Mouse (Mus musculus) small intestine, adult 2 months (tissue): Measurements from ENCODE around the gene Fam234a. TPM values are rescaled to one million over a fixed set of nuclear protein-coding genes. Genes with fewer than 3 reads are reported as not detected.
"Not testable (repeated sequence)": the region's sequence is repeated elsewhere in the genome, so short reads cannot be mapped to it uniquely, and the experiment has no call there.

Experiments
- H3K27ac ChIP-seq: fragments of 200-500 bp; 2 replicates; pipeline ENCODE4 v1.5.1; 2012; ENCODE audit warnings: low read depth, low read length, control low read depth, inconsistent platforms; ENCODE audit not compliant: insufficient read depth
- H3K27me3 ChIP-seq: fragments of 200-500 bp; 2 replicates; pipeline ENCODE4 v1.6.1; 2012; ENCODE audit warnings: mild to moderate bottlenecking, moderate library complexity, low read length, inconsistent platforms; ENCODE audit not compliant: control insufficient read depth, insufficient read depth
- H3K36me3 ChIP-seq: fragments of 200-500 bp; 2 replicates; pipeline ENCODE4 v1.6.1; 2012; ENCODE audit warnings: mild to moderate bottlenecking, low read length, control low read depth, inconsistent platforms; ENCODE audit not compliant: control insufficient read depth, insufficient read depth
- H3K4me1 ChIP-seq: fragments of 200-500 bp; 2 replicates; pipeline ENCODE4 v1.6.1; 2012; ENCODE audit warnings: low read length, inconsistent platforms, mixed read lengths; ENCODE audit not compliant: control insufficient read depth, insufficient read depth, insufficient read length
- H3K4me3 ChIP-seq: fragments of 200-500 bp; 2 replicates; pipeline ENCODE4 v1.5.1; 2012; ENCODE audit warnings: low read depth, mild to moderate bottlenecking, control low read depth, inconsistent platforms, low read length, moderate library complexity
- CTCF ChIP-seq: fragments of 200-500 bp; IDR thresholded peaks from 2 replicates; pipeline ENCODE4 v1.5.1; 2012; ENCODE audit warnings: low read depth, mild to moderate bottlenecking, control low read depth, inconsistent platforms, low read length, moderate library complexity, mixed read lengths; ENCODE audit not compliant: insufficient replicate concordance, insufficient read length; ENCODE audit errors: extremely low read depth
- POLR2A ChIP-seq: fragments of 200-500 bp; IDR thresholded peaks from 2 replicates; pipeline ENCODE4 v1.6.1; 2012; ENCODE audit warnings: low read depth, mild to moderate bottlenecking, control low read depth, inconsistent platforms, low read length, moderate library complexity
- WGBS: fragments of 180-500 bp; shearing (Covaris S2); methylation state at CpG from one replicate; pipeline ENCODE4 v1.1.7; 2018; 5-methylcytosine and 5-hydroxymethylcytosine counted together
- polyA plus RNA-seq: library from polyadenylated mRNA; depleted of rRNA; stranded (reverse); fragments of >200 nt; gene quantifications from 2 replicates; pipeline ENCODE4 v1.2.3, GENCODE M21; 2012; rRNA removed

The Fam234a gene
- polyA plus RNA-seq, 1 experiment: 290 TPM

DNA sequence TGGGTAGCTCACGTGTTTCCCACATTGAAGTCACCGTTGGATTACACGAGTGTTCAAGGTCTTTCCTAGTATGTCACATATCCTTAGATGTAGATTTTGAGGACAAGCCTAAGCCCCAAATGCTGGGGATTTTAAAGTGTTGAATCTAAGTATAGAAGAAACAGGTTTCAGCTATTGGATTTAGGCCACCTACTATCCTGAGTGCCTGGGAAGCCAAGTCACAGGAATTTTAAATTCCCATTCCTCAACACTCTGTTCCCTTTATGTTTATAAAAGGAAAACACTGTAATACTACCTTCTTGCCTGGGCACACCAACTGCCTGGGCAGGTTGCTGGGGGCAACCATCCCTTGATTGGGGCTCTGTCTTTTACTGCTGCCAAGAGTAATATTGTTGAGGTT lies 62.9 kb downstream of the Fam234a start:
- Histone ChIP-seq H3K27me3 (no peaks in the 10 kb centered on the region), H3K4me1 (no peaks in the 10 kb centered on the region), H3K27ac (no peak overlapping the region), H3K36me3 (peaks cover 36% of the 10 kb centered on the region), H3K4me3 (no peak overlapping the region)
- WGBS: 94% methylated on average over 3 of the region's 3 CpGs
- no peak for TF ChIP-seq CTCF
- no peak for TF ChIP-seq POLR2A

DNA sequence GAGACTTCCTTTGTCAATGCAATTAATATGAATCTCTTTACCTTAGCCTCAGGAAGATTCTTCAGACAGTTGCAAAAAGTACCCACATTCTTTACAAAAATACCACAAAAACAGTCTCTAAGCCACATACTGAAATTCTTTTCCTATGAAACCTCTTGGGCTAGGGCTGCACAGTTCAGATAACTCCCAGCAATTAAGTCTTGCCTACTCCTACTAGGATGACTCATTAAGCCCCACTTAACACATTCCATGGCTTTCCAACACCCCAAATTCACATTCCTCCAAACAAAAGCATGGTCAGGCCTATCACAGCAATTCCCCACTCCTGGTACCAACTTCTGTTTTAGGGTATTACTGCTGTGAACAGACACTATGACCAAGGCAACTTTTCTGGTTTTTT lies 65.4 kb downstream of the Fam234a start:
- TF ChIP-seq CTCF (no peak), POLR2A (no peak)
- peaks cover 27% of the 10 kb centered on the region for H3K36me3 ChIP-seq
- no peaks in the 10 kb centered on the region for H3K27me3 ChIP-seq
- H3K4me3 ChIP-seq: no peak overlapping the region
- H3K27ac ChIP-seq: no peak overlapping the region
- no peaks in the 10 kb centered on the region for H3K4me1 ChIP-seq

DNA sequence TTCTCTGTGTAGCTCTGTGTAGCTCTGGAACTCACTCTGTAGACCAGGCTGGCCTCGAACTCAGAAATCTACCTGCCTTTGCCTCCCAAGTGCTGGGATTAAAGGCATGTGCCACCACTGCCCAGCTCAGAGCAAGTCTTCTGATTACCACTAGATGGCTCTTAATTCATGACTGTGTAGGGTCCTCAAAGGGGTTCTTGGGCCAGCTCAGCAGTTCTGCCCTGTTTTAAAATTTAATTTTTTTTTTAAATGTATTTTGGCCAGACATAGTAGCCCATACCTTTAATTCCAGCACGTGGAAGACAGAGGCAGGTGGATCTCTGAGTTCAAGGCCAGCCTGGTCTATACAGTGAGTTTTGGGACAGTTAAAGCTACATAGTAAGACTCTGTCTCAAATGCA lies 68.8 kb downstream of the Fam234a start:
- WGBS: 67% methylated on average over 2 of the region's 2 CpGs
- not testable (repeated sequence) for H3K4me3 ChIP-seq, H3K27ac ChIP-seq, H3K4me1 ChIP-seq, H3K27me3 ChIP-seq
- H3K36me3 ChIP-seq: peaks cover 21% of the 10 kb centered on the region

DNA sequence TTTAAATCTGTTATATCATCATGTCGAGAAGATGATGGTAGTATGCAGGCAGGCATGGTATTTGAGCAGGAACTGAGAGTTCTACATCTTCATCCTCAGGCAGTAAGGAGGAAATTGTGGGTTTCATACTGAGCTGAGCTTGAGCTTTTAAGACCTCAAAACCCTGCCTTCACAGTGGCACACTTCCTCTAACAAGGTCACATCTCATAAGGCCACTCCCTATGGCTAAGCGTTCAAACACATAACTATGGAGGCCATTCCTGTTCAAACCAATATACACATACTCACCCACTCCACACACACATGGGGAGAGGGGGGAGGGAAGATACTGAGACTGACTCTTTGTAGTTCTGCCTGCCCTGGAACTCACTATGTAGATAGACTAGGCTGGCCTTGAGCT lies 76.0 kb downstream of the Fam234a start:
- Histone ChIP-seq H3K27me3 (no peaks in the 10 kb centered on the region), H3K4me1 (peaks cover 2% of the 10 kb centered on the region; the same call in 1 of the 2 replicates), H3K36me3 (peaks cover 6% of the 10 kb centered on the region), H3K27ac (no peak overlapping the region; the same call in 1 of the 2 replicates), H3K4me3 (no peak overlapping the region)
- TF ChIP-seq POLR2A (no peak), CTCF (no peak)
- 75% methylated on average over 2 of the region's 2 CpGs for WGBS

DNA sequence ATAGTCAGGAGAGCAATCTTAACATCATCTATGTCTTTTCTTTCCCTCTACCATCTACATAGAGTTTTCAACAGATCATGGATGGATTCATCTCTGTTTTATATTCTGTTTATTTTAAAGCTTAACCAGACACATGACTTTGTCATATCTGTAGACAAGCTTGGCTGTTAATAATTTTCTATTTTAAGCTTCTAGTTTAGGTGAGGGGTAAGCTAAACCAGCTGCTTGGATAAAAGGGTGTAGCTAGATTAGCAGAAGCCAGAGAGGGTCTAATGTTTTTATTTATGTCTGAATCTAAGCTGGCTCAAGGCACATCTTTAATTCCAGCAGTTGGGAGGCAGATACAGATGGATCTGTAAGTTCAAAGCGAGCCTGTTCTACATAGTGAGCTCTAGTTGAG lies 81.3 kb downstream of the Fam234a start:
- Histone ChIP-seq H3K4me1 (no peaks in the 10 kb centered on the region), H3K27ac (no peak overlapping the region), H3K27me3 (no peaks in the 10 kb centered on the region), H3K4me3 (no peak overlapping the region), H3K36me3 (peaks cover 4% of the 10 kb centered on the region; the same call in 1 of the 2 replicates)
- no peak for TF ChIP-seq POLR2A
- no peak for TF ChIP-seq CTCF
- 98% methylated on average over 1 of the region's 1 CpGs for WGBS

Other genes with a start within 250 kb of the Fam234a start
- gene Rab11fip3, start 174.7 kb downstream of the Fam234a start, polyA plus RNA-seq: 37.3 and 116 TPM in 2 replicates
- 10.9 and 14.5 TPM in 2 replicates for gene Decr2, start 153.9 kb downstream of the Fam234a start, polyA plus RNA-seq
- 10.3 and 11.5 TPM in 2 replicates for gene Nme4, start 148.6 kb downstream of the Fam234a start, polyA plus RNA-seq
- 189 and 283 TPM in 2 replicates for gene Tmem8, start 130.9 kb downstream of the Fam234a start, polyA plus RNA-seq
- gene Mrpl28, start 120.7 kb downstream of the Fam234a start, polyA plus RNA-seq: 54.6 and 82.5 TPM in 2 replicates
- 8.5 and 17.9 TPM in 2 replicates for gene Axin1, start 105.6 kb downstream of the Fam234a start, polyA plus RNA-seq
- 1.6 and 247 TPM in 2 replicates for gene Pdia2, start 45.2 kb downstream of the Fam234a start, polyA plus RNA-seq
- gene Rgs11, start 41.3 kb downstream of the Fam234a start, polyA plus RNA-seq: 3.8 and 29.7 TPM in 2 replicates
- 3.2 and 44.6 TPM in 2 replicates for gene Arhgdig, start 36.5 kb downstream of the Fam234a start, polyA plus RNA-seq
- 6.4 and 6.9 TPM in 2 replicates for gene Luc7l, start 8.7 kb upstream of the Fam234a start, polyA plus RNA-seq
- 39.3 and 79.7 TPM in 2 replicates for gene Neurl1b, start 170.6 kb upstream of the Fam234a start, polyA plus RNA-seq